In genomic region chr5:37041651-37042050, GRCm38 (mm10) we compare ENCODE assay signal across 22 mouse cellular contexts. TPM values are rescaled to one million over a fixed set of nuclear protein-coding genes. Genes with fewer than 3 reads are reported as not detected.
DNase-seq lines count a peak whose midpoint lies in the region; ATAC-seq lines count a peak whose summit lies in the region.
"Had no signal": no experiment of that assay in that cellular context is flagged by ENCODE, and none has a peak within 500 bp of the region (broad histone marks: within the 10 kb centered on the region; RNA-seq: fewer than 3 reads in every experiment).

No protein-coding gene starts in this region.

- DNase-seq in CD4-positive, CD25-positive, alpha-beta regulatory T cell, adult 2 months (ENCODE audit: low read depth, low spot score), result peak; percentile 41
- no peak for DNase-seq in liver, embryonic 11.5 days (ENCODE audit: low spot score)
- peak; percentile 58 for DNase-seq in ZHBTc4 (ENCODE audit: low read depth, low spot score)
- no peak for DNase-seq in kidney, adult 18-20 months
- DNase-seq: adrenal gland, postnatal 14 days; cerebellum, adult 9-11 months; kidney, postnatal 10 days; layer of hippocampus, adult 9-11 months; lung, adult 2 months; lung, postnatal 4 days; right cerebral cortex, postnatal 25 days; thymus, postnatal 14 days had no signal

- H3K36me3 ChIP-seq in liver, embryonic 11.5 days (ENCODE audit: control insufficient read depth, insufficient read depth, low read length), result no peaks in the 10 kb centered on the region
- no peaks in the 10 kb centered on the region for H3K36me3 ChIP-seq in liver, embryonic 12.5 days
- H3K36me3 ChIP-seq: forebrain, embryonic 15.5 days; limb, embryonic 15.5 days; neural tube, embryonic 12.5 days had no signal

- no peaks in the 10 kb centered on the region; the same call in 1 of the 2 replicates for H3K4me1 ChIP-seq in liver, embryonic 11.5 days (replicated peaks; ENCODE audit: control insufficient read depth, insufficient read depth, low read length)
- no peaks in the 10 kb centered on the region for H3K4me1 ChIP-seq in liver, embryonic 12.5 days
- H3K4me1 ChIP-seq: neural tube, embryonic 12.5 days had no signal

- WGBS in liver, embryonic 11.5 days, result 33% methylated on average over 6 of the region's 6 CpGs
- WGBS in liver, embryonic 12.5 days (ENCODE audit: insufficient replicate concordance), result 15% methylated on average over 6 of the region's 6 CpGs

- no peak for ATAC-seq in CD4-positive, CD25-positive, alpha-beta regulatory T cell, adult 4 months
- ATAC-seq in liver, embryonic 11.5 days (replicated peaks; ENCODE audit: low FRiP score), result no peak
- no peak for ATAC-seq in liver, embryonic 12.5 days
- peak; percentile 39 for ATAC-seq in megakaryocyte-erythroid progenitor cell, adult 5-6 weeks (replicated peaks; ENCODE audit: low FRiP score, low TSS enrichment, poor library complexity, severe bottlenecking)
- ATAC-seq in inflammation-experienced regulatory T-cells, adult 6 months, result no peak
- ATAC-seq: forebrain, embryonic 15.5 days had no signal

- no peak overlapping the region for H3K9ac ChIP-seq in liver, embryonic 11.5 days (ENCODE audit: low read depth, low read length)
- no peak overlapping the region for H3K9ac ChIP-seq in liver, embryonic 12.5 days
- H3K9ac ChIP-seq: forebrain, embryonic 15.5 days; limb, embryonic 15.5 days; neural tube, embryonic 12.5 days had no signal

- H3K9me3 ChIP-seq in liver, embryonic 11.5 days (ENCODE audit: control insufficient read depth, low read length), result no peaks in the 10 kb centered on the region
- H3K9me3 ChIP-seq in liver, embryonic 12.5 days (replicated peaks), result no peaks in the 10 kb centered on the region
- H3K9me3 ChIP-seq: forebrain, embryonic 15.5 days; limb, embryonic 15.5 days; neural tube, embryonic 12.5 days had no signal

- no peak overlapping the region for H3K27ac ChIP-seq in liver, embryonic 11.5 days (ENCODE audit: low read depth, low read length)
- H3K27ac ChIP-seq in liver, embryonic 12.5 days, result no peak overlapping the region
- H3K27ac ChIP-seq: forebrain, embryonic 15.5 days; limb, embryonic 15.5 days; neural tube, embryonic 12.5 days had no signal

- H3K4me2 ChIP-seq in liver, embryonic 11.5 days, result peak overlapping the region; percentile 17; the same call in 1 of the 2 replicates
- H3K4me2 ChIP-seq in liver, embryonic 12.5 days, result no peak overlapping the region
- H3K4me2 ChIP-seq: forebrain, embryonic 15.5 days; limb, embryonic 15.5 days had no signal

- no peak overlapping the region for H3K4me3 ChIP-seq in liver, embryonic 11.5 days (ENCODE audit: low read depth, low read length)
- no peak overlapping the region for H3K4me3 ChIP-seq in liver, embryonic 12.5 days
- H3K4me3 ChIP-seq: forebrain, embryonic 15.5 days; limb, embryonic 15.5 days; neural tube, embryonic 12.5 days had no signal

- no peaks in the 10 kb centered on the region for H3K27me3 ChIP-seq in liver, embryonic 11.5 days (replicated peaks; ENCODE audit: control insufficient read depth, insufficient read depth, low read length)
- peaks cover 3% of the 10 kb centered on the region; the same call in 1 of the 2 replicates for H3K27me3 ChIP-seq in liver, embryonic 12.5 days (replicated peaks)
- H3K27me3 ChIP-seq: forebrain, embryonic 15.5 days; neural tube, embryonic 12.5 days had no signal

RNA-seq across cellular contexts. Expression of gene Gm1043, which starts 43.5 kb away (rescaled TPM):
- 1 to 10 TPM; 2.4 to 4.2 TPM for polyA plus RNA-seq in CD4-positive, CD25-positive, alpha-beta regulatory T cell, adult 4 months (2017; shearing (Covaris generic))
- not detected in 2 replicates for polyA plus RNA-seq in liver, embryonic 11.5 days (2014; fragmentation: Nextera tagmentation; extraction: Ambion mirVana)
- polyA plus RNA-seq in liver, embryonic 12.5 days (2016; fragmentation: Nextera tagmentation; extraction: Ambion mirVana), result not detected in 2 replicates
- total RNA-seq in megakaryocyte-erythroid progenitor cell, adult 5-6 weeks (2014; fragmentation: Nextera tagmentation), result 0.25 and 0.39 TPM in 2 replicates
- total RNA-seq in megakaryocyte-erythroid progenitor cell, adult 5-6 weeks (2017), result 0.15 and 0.94 TPM in 2 replicates
- 1 to 10 TPM in 2 of 3 experiments, under 1 TPM in 1; 0.30 to 2.4 (median 2.2) TPM for polyA plus RNA-seq in inflammation-experienced regulatory T-cells, adult 6 months (2017; shearing (Covaris generic))
- total RNA-seq: gastrocnemius, adult 8-10 months; MEL had no signal
- polyA plus RNA-seq: heart, postnatal 0 days had no signal

RNA-seq across cellular contexts. Expression of gene Wfs1, which starts 52.6 kb away (rescaled TPM):
- polyA plus RNA-seq in CD4-positive, CD25-positive, alpha-beta regulatory T cell, adult 4 months (2017; shearing (Covaris generic)), result 1 to 10 TPM in 1 of 2 experiments, under 1 TPM in 1; 0.81 to 1.7 TPM
- polyA plus RNA-seq in liver, embryonic 11.5 days (2014; fragmentation: Nextera tagmentation; extraction: Ambion mirVana), result 3.4 and 3.8 TPM in 2 replicates
- polyA plus RNA-seq in liver, embryonic 12.5 days (2016; fragmentation: Nextera tagmentation; extraction: Ambion mirVana), result 1.7 and 2.1 TPM in 2 replicates
- 0.59 TPM in 1 of 2 replicates, not detected in the other for total RNA-seq in megakaryocyte-erythroid progenitor cell, adult 5-6 weeks (2014; fragmentation: Nextera tagmentation)
- total RNA-seq in megakaryocyte-erythroid progenitor cell, adult 5-6 weeks (2017), result not detected in 2 replicates
- 1 to 10 TPM in 2 of 3 experiments, under 1 TPM in 1; 0.68 to 1.5 (median 1.2) TPM for polyA plus RNA-seq in inflammation-experienced regulatory T-cells, adult 6 months (2017; shearing (Covaris generic))
- total RNA-seq: MEL had no signal

Comparison
In these comparisons a context has a peak if more than half of its experiments do, and no peak if none do; other contexts are left out.
1. DNase-seq: peak in CD4-positive, CD25-positive, alpha-beta regulatory T cell, adult 2 months (single experiment) and ZHBTc4 (single experiment); none in liver, embryonic 11.5 days (single experiment) and kidney, adult 18-20 months (single experiment).